Mouse (Mus musculus) T-cell, adult 2 months (primary cell): ENCODE measurements around the gene Tgoln1.

Experiments used
- DNase-seq: peaks from one replicate; pipeline ENCODE4 v3.0.0; 2022; ENCODE audit warnings: low spot score

Gene Tgoln1

GRCm38 (mm10) chr6:72627276-72627675 lies 10.5 kb upstream of the Tgoln1 start:
- no peak for DNase-seq

DNA sequence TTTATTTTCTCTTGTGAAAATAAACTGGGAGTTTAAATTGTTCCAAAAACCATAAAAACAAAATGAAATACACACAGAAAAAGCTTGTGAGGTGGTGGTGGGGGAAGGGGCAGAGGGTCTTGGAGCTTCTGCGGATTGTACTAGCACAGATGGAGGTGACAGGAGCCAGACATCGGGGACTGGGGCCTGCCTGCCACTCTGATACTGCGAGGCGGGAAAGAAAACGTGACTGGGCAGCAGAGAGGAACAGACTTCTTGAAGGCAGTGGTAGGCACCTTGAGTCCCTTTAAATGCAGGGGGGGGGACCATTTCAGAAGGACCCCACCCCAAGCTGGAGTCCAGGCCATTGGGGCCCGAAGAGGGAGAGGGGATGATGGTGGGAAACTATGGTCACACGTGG lies 9.6 kb upstream of the Tgoln1 start:
- no peak for DNase-seq

GRCm38 (mm10) chr6:72623661-72624402 lies 7.0 kb upstream of the Tgoln1 start:
- DNase-seq, result no peak

DNA sequence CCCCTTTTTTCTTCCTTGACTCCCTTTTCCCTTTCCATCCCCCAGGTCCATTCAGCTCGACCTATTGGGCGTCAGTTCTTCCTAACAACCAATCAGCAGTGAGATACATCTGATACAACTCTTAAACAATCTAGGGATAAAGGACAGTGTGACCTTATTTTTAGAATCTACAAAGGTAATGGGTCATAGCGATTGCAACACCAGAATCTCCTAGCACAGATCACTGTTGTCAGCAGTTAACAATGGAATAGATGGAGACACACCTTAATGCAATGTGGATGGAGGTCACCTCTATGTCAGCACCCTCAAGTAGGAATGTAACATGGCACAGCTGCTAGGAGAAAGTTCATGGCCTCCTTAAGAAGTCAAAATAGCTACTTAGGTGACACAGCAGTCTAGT lies 6.1 kb upstream of the Tgoln1 start:
- no peak for DNase-seq

GRCm38 (mm10) chr6:72620920-72621319 lies 4.1 kb upstream of the Tgoln1 start:
- no peak for DNase-seq

DNA sequence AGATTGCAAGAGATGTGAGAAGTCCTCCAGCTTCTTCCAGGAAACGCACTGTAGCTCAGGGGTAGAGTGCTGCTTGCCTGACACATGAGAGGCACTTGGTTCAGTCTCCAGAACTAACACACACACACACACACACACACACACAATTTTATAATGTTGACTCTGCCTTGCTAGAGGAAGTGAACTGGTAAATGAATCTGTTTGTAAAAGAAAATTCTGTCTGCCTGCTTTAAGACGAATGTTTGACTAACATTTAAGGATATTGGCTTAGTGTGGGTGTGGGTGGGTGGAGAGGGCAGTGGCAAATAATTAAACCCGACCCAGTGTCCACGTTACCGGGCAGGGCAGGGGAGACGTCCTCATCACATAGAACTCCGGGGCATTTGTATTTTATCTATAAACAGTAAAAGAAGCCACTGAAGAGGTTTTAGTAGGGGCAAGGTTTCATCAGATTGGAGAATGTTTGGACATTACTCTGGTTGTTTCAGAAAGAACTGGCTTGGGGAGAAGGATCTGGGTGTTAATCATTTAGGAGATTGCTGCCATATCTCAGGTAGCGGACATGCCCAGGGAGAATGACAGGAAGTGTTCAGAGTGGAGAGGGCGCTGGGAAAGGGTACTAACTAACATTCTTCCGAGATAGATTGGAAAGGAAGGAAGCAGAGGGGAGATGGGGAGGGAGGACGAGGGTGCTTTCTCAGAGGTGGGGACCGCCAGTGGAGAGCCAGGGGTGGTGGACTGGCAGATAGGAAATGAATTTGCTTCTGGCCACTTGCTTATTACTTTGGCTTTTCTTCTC lies 3.1 kb upstream of the Tgoln1 start:
- DNase-seq, result no peak

GRCm38 (mm10) chr6:72615561-72616375 lies 1.0 kb downstream of the Tgoln1 start:
- DNase-seq, result peak; percentile 66

GRCm38 (mm10) chr6:72615151-72615550 lies 1.6 kb downstream of the Tgoln1 start:
- DNase-seq, result no peak

DNA sequence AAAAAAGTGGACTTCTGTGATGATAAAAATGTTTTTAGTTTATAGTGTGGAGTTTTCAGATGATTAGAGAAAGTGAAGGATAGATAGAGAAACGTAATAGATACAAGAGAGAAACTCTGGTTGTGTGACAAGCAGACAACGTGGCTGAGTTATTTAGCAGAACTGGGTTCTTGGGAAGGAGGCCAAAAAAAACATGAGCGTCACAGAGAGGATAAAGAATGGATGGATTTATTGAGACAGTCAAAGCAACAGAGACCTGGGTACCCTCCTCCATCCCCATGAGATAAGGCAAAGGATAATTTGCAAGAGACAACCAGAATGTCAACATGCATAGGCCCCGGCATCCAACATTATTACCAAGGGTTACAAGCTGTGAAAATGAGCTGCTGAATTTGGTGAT lies 6.5 kb downstream of the Tgoln1 start:
- DNase-seq, result no peak

DNA sequence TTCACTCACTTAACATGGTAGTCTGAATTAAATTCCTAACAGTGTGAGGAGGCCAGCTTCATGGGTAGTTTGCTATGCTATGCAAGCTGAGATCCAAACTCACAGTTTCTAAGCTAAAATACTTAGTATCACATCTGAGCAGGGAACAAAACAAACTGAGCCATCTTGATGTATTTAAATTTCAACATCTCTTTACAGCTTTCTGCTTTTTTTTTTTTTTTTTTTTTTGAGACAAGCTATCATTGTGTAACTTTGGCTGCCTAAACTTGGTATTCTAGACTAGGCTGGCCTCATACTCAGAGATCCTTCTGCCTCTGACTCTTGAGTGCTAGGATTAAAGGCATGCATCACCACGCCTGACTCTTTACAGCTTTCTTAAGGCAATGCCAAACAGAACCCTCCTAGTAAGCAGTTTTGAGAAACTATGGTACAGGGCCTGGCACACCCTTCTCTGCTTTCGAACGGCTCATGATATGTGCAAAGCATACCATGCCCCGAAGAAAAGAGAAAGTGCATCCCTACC lies 8.1 kb downstream of the Tgoln1 start:
- DNase-seq, result no peak

DNA sequence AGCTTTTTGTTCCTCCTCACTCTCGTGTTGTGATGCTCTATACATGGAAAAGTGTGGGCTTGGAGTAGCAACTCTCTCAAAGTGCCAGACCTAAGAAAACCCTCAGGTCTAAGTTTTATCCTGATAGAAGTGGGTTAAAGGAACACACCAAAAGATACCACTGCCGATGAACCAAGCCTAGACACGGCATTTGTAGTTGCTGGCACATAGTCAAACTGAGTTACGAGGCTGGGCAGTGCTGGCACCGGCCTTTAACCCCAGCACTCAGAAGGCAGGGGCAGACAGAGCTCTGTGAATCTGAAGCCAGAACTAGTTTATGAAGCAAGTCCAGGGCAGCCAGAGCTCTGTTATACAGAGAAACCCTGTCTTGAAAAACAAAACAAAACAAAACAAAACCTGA lies 9.1 kb downstream of the Tgoln1 start:
- DNase-seq, result no peak

- DNase-seq, result no peak
These were observed 9.7 kb downstream of the Tgoln1 start for GRCm38 (mm10) chr6:72607060-72607459.

DNA sequence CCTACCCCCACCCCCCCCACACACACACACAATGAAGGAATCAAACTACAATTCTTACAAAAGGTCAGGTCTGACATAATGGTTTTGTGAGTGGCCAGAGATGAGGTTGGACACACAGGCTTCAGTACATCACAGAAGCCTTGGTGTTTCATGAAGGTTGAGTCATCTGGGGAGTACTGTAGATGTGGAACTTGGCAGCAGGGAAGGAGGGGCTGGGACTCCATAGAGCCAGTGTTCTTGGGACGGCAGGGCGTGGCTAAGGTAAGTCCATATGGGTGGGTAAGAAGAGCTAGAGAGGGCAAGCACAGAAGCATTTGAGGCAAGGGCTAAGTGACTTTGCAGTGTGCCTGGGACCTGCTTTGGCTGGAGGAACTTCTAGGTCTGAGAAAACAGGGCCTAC lies 12.7 kb downstream of the Tgoln1 start:
- no peak for DNase-seq

DNA sequence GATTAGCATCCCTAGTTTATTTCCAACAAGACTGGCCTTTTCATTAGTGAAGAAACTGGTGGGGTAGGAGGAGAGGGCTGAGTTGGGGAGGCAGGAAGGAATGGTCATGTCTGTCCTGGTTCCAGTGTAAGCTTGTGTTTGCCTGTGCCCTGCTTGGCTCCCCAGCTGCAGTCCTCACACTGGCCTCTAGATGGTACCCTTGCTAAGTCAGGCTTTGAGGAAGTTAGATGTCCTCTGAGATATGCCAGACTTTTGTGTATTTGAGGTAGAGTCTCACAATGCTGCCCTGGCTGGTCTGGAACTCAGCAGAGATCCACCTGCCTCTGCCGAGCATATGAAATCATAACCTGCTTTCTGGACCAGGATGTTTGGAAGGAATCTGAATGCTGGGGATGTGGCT lies 15.1 kb downstream of the Tgoln1 start:
- peak; percentile 81 for DNase-seq

GRCm38 (mm10) chr6:72600771-72601170 lies 16.0 kb downstream of the Tgoln1 start:
- DNase-seq, result no peak

DNA sequence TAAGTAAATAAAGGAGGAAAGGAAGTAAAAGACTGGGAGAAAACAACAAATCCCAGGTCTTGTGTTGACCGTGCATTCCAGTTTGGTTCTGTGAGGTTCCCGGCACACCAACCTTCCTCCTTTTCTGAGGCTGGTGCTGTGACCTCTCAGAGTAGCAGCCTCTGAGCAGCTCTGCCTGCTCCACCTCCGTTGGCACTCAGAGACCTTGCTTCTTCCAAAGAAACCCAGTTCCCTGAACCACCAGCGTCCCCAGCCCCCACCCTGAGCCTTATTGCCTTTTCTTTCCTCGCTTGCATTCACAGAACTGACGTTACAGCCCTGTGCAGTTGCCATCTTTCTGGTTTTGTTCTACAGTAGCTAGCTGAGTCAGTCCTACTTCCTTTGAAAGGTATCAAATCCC lies 16.6 kb downstream of the Tgoln1 start:
- no peak for DNase-seq

- no peak for DNase-seq
These were observed 17.8 kb downstream of the Tgoln1 start for GRCm38 (mm10) chr6:72598791-72599557.

DNA sequence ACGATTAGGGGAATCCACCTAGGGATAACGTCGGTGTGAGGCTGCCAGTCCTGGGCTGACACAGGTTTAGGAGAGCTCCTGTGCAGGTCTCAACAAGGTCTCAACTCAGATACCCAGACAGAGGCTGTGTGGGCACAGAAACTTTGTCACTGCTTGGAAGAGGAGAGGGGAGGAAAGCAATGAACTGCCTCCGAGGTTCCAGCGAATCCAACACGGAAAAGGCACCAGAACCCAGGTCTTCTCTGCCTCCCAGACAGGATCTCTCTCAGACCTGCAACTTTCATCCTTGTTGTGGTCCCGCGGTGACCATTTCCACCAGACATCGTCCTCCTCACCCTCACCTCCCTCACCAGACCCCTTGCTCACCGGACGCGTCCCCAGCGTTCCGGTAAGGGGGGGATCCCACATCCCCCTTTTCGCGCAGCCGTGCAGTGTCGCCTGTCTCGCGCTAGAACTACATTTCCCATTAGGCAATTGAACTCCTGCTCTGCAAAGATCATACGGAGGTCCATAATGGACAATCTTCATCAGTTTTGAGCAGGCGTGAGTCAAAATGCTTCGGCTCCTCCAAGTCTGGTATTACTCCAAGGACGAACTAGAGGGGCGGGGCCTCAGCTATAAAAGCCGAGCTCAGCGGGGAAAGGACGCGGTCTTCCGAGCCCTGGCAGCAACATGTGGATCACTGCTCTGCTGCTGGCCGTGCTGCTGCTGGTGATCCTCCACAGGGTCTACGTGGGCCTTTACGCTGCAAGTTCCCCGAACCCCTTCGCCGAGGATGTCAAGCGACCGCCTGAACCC lies 18.6 kb downstream of the Tgoln1 start, which contains the start of the genes Elmod3 and Retsat:
TSS of gene Elmod3 (minus strand) at position 458 of the 798 bp plus-strand sequence.
TSS of gene Retsat (plus strand) at position 520 of the 798 bp plus-strand sequence.
- peak; percentile 83 for DNase-seq

DNA sequence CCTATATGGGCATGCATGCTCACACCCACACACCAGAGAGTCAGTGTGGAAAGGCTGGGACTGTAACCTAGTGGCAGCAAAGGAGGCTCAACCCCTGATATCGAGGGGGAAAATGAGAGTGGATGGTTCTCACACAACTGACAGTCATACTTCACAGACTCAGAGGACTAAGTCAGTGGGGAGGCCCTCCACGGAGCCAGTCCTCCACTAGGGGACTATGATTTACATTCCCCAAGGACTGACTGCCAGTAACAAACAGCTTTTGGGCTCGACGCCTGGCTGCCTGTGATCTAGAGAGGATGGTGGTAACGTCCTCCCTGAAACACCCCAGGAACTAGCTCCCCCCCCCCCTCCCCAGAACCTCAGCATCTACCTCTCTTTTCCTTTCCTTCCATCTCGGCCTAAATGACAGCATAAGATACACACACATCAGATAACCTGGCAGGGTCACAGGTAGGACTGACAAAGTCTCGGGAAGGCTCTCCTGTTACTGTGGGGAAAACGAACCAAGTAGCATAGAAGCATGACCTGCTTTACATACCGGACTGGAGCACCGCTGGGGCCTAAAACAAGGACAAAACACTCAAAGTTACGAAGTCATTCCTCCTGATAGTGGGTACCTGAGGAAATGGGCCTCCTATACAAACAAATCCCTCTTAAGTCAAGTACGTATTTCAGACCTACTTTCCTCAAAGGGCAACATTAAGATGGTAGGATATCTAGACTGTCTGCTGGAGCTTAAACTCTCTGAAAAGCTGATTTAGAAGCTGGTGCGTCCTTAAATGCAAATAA lies 19.5 kb downstream of the Tgoln1 start:
- no peak for DNase-seq

DNA sequence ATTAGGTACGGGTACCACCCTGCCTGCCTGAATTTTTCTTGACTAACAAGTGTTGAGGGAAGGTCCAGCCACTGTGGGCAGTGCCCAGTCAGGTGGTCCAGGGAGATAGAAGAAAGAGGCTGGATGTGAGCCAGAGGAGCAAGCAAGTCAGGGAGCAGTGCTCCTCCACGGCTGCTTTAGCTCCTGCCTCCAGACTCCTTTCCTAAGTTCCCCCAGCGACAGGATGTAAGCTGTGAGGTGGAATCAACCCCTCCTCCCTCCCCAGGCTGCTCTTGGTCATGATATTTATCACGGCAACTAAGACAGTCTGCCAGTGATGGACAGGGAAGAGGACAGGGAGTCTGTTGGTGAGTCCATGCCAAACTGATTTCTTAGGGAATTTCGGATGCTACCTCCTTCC lies 22.9 kb downstream of the Tgoln1 start:
- no peak for DNase-seq
